Mouse (Mus musculus) G1E (cell line): ENCODE measurements around the gene Itgb6. TPM values are rescaled to one million over a fixed set of nuclear protein-coding genes. Genes with fewer than 3 reads are reported as not detected.

Experiments
- ATAC-seq: 2 replicates; pipeline ENCODE4 v1.8.0; 2016; ENCODE audit warnings: mild to moderate bottlenecking; ENCODE audit not compliant: insufficient number of reproducible peaks, poor library complexity, low FRiP score, severe bottlenecking; ENCODE audit errors: extremely low read depth
- DNase-seq: peaks from one replicate; pipeline ENCODE4 v3.0.0; 2012; ENCODE audit warnings: low spot score
- H3K27me3 ChIP-seq: 2 replicates; pipeline ENCODE4 v1.6.1; 2012; ENCODE audit warnings: mild to moderate bottlenecking, low read length, inconsistent platforms; ENCODE audit not compliant: insufficient read depth
- H3K36me3 ChIP-seq: replicated peaks from 2 replicates; pipeline ENCODE3; 2012; ENCODE audit warnings: mild to moderate bottlenecking, inconsistent platforms
- H3K4me1 ChIP-seq: 2 replicates; pipeline ENCODE4 v1.6.1; 2012; ENCODE audit warnings: low read depth, low read length, inconsistent platforms, mixed read lengths; ENCODE audit not compliant: insufficient read depth
- H3K4me3 ChIP-seq: 2 replicates; pipeline ENCODE4 v1.5.1; 2012; ENCODE audit warnings: low read depth, mild to moderate bottlenecking, inconsistent platforms, low read length, moderate library complexity, mixed read lengths
- H3K9me3 ChIP-seq: replicated peaks from 2 replicates; pipeline ENCODE4 v1.6.1; 2012; ENCODE audit warnings: inconsistent platforms
- CTCF ChIP-seq: IDR thresholded peaks from 2 replicates; pipeline ENCODE4 v1.5.1; 2012; ENCODE audit warnings: low read depth, low read length, inconsistent platforms, mixed read lengths
- GATA1 ChIP-seq: IDR thresholded peaks from 2 replicates; pipeline ENCODE4 v1.6.1; 2012; ENCODE audit warnings: borderline replicate concordance, low read length, inconsistent platforms, mixed read lengths
- GATA2 ChIP-seq: IDR thresholded peaks from 2 replicates; pipeline ENCODE4 v1.6.1; 2012; ENCODE audit warnings: low read depth, low read length, inconsistent platforms, borderline replicate concordance
- POLR2AphosphoS5 ChIP-seq: IDR thresholded peaks from 2 replicates; pipeline ENCODE4 v1.6.1; 2012; ENCODE audit warnings: low read depth, low read length, inconsistent platforms; ENCODE audit not compliant: insufficient replicate concordance
- TAL1 ChIP-seq: conservative IDR thresholded peaks from 2 replicates; pipeline ENCODE4 v1.6.1; 2012; ENCODE audit warnings: low read depth, low read length, inconsistent platforms, mixed read lengths
- polyA plus RNA-seq: library from polyadenylated mRNA; stranded (reverse); fragments of >175 nt; gene quantifications from 2 replicates; pipeline ENCODE4 v1.2.3, GENCODE M21; 2012
- total RNA-seq, 2 experiments: library from RNA; stranded (forward) in 1 of 2; stranded (reverse) in 1 of 2; fragments of 200-1000 nt in 1 of 2; fragments of >200 nt in 1 of 2; fragmentation: Nextera tagmentation in 1 of 2; gene quantifications; 2 replicates each; pipeline ENCODE4 v1.2.3; 2014 to 2017

Itgb6 gene
- not detected in 2 replicates for total RNA-seq (2014; fragmentation: Nextera tagmentation)
- 0.38 TPM in 1 of 2 replicates, not detected in the other for total RNA-seq (2017)
- polyA plus RNA-seq = not detected in 2 replicates

DNA sequence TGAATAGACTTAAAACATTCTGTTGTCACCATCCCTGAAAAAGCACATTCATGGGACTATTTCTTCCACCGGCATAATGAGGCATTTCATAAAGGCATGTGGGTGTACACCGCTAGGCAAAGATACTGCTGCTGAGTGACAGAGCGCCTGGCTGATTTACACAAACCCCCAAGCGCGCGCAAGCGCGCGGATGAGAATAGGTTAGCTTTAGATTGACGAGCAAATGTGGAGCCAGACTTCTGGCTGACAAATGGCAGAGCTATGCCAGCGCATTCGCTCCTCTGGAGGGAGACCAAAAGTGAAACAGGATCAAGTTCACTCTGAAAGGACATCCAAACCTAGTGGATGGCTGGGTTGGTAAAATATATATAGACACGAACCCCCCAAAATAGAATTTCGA is at the start of gene Itgb6:
TSS of gene Itgb6 (minus strand) at position 130 of the 400 bp plus-strand sequence.
- DNase-seq = no peak
- Histone ChIP-seq H3K9me3 (no peaks in the 10 kb centered on the region), H3K4me3 (no peak within 1 kb of the TSS), H3K4me1 (no peaks in the 10 kb centered on the region), H3K27me3 (peaks cover 33% of the 10 kb centered on the region), H3K36me3 (no peaks in the 10 kb centered on the region)
- TF ChIP-seq GATA1 = no peak
- no peak for TF ChIP-seq TAL1
- ATAC-seq = no peak

DNA sequence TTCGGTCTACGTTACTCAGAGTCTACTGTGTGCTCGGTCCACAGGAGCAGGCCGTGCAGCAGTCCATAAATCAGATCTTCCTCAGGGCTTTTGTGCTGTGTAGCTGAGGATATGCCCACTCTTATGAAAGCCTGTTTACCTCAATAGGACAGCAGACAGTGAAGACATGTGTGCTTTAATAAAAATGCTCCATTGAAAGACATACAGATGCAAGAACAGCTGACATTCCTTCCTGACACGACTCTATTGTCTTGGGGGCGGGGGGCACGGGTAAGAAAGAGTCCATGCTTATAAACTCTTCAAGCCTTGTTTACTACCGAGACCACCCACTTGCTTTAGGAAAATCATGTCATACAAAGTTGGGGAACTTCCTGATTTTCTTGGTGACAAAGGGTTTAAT is 44.0 kb upstream of the Itgb6 start:
- DNase-seq = no peak
- ATAC-seq = no peak
- Histone ChIP-seq H3K4me3 (no peak overlapping the region), H3K27me3 (no peaks in the 10 kb centered on the region), H3K36me3 (peaks cover 96% of the 10 kb centered on the region), H3K9me3 (no peaks in the 10 kb centered on the region), H3K4me1 (peaks cover 15% of the 10 kb centered on the region)
- TF ChIP-seq TAL1 (no peak), POLR2AphosphoS5 (no peak), GATA1 (no peak), GATA2 (no peak), CTCF (no peak)

- no peak for DNase-seq
- no peak overlapping the region for H3K4me3 ChIP-seq
- no peaks in the 10 kb centered on the region for H3K27me3 ChIP-seq
- peaks cover 82% of the 10 kb centered on the region for H3K36me3 ChIP-seq
- H3K4me1 ChIP-seq = peaks cover 5% of the 10 kb centered on the region; the same call in 1 of the 2 replicates
- TF ChIP-seq POLR2AphosphoS5 (no peak), GATA2 (no peak), CTCF (no peak), GATA1 (no peak), TAL1 (no peak)
- no peaks in the 10 kb centered on the region for H3K9me3 ChIP-seq
- no peak for ATAC-seq
Measured at GRCm38 (mm10) chr2:60756218-60756617, 33.8 kb upstream of the Itgb6 start.

DNA sequence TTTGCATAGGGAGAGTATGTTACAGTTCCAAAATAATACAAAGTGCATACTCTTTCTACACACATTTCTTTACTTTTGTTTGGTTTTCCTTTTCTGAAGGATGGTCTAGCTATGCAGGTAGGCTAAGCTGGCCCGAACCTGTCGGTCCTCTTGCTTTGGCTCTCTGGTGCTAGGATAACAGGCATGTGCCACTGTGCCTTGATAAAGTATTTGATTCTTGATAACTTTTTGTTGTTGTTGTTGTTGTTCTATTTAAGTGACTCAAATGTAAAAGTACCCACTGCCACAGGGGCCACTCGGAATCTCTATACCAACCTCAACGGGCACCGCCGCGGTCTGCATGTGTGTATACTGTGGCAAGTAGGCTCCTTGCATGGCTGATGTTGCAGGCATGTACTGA is 32.7 kb upstream of the Itgb6 start:
- no peaks in the 10 kb centered on the region for H3K27me3 ChIP-seq
- H3K4me3 ChIP-seq = no peak overlapping the region
- peaks cover 75% of the 10 kb centered on the region for H3K36me3 ChIP-seq
- no peak for ATAC-seq
- TF ChIP-seq TAL1 = no peak
- TF ChIP-seq CTCF = no peak
- TF ChIP-seq POLR2AphosphoS5 = no peak
- no peak for TF ChIP-seq GATA2
- TF ChIP-seq GATA1 = no peak
- DNase-seq = no peak
- H3K9me3 ChIP-seq = no peaks in the 10 kb centered on the region
- peaks cover 5% of the 10 kb centered on the region; the same call in 1 of the 2 replicates for H3K4me1 ChIP-seq

DNA sequence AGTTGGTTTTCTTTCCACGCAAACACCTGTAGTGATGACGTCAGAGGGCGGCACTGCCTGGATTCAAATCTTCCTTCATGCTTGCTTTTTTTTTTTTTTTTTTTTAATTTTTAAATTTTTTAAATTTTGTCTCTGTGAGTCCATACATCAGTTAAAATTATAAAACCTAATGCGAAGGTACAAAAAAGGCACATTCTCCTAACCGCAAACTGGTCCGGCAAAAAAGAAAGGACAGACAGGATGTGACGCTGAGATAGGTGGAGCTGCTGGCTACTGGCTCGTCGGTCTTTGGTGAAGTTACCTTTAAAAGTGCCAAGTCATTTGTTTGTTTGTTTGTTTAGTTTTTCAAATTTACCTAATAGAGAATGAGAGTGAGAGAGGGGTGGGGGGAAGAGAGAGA is 28.8 kb upstream of the Itgb6 start:
- TF ChIP-seq GATA1 = no peak
- TF ChIP-seq POLR2AphosphoS5 = no peak
- TF ChIP-seq TAL1 = no peak
- TF ChIP-seq CTCF = no peak
- TF ChIP-seq GATA2 = no peak
- H3K4me3 ChIP-seq = no peak overlapping the region
- no peaks in the 10 kb centered on the region for H3K9me3 ChIP-seq
- peaks cover 54% of the 10 kb centered on the region for H3K36me3 ChIP-seq
- no peak for ATAC-seq
- H3K4me1 ChIP-seq = peaks cover 8% of the 10 kb centered on the region; the same call in 1 of the 2 replicates
- no peaks in the 10 kb centered on the region for H3K27me3 ChIP-seq
- DNase-seq = no peak

DNA sequence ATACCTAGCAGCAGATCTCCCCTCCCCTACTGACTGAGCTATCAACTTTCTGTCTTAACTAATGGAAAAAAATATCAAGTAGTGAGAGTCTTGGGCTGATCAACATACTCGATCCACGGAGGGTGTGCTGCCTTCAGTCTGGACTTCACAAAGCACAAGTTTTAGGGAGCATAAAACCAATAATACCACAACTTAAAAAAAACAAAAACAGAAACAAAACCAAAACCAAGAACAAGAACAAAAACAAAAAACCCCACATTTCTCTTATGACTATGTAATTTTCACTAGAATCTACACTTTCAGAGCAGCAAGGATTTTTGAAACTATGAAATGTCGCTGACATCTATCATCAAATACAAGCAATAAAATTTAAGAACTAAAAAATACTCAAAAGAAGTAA is 28.1 kb upstream of the Itgb6 start:
- Histone ChIP-seq H3K4me3 (no peak overlapping the region), H3K9me3 (no peaks in the 10 kb centered on the region), H3K27me3 (no peaks in the 10 kb centered on the region), H3K4me1 (peaks cover 8% of the 10 kb centered on the region; the same call in 1 of the 2 replicates), H3K36me3 (peaks cover 48% of the 10 kb centered on the region)
- DNase-seq (no peak), ATAC-seq (no peak)
- TF ChIP-seq CTCF (no peak), POLR2AphosphoS5 (no peak), GATA2 (no peak), TAL1 (no peak), GATA1 (no peak)

GRCm38 (mm10) chr2:60748585-60748984 is 26.1 kb upstream of the Itgb6 start:
- H3K27me3 ChIP-seq = no peaks in the 10 kb centered on the region
- H3K4me3 ChIP-seq = no peak overlapping the region
- TF ChIP-seq GATA2 = no peak
- TF ChIP-seq CTCF = no peak
- no peak for TF ChIP-seq GATA1
- TF ChIP-seq TAL1 = no peak
- TF ChIP-seq POLR2AphosphoS5 = no peak
- DNase-seq (no peak), ATAC-seq (no peak)
- H3K4me1 ChIP-seq = peaks cover 8% of the 10 kb centered on the region; the same call in 1 of the 2 replicates
- H3K36me3 ChIP-seq = peaks cover 29% of the 10 kb centered on the region
- H3K9me3 ChIP-seq = no peaks in the 10 kb centered on the region
